10 mouse cellular contexts compared by ENCODE assay signal in genomic region chr17:24203068-24203467, GRCm38 (mm10). TPM values are rescaled to one million over a fixed set of nuclear protein-coding genes. Genes with fewer than 3 reads are reported as not detected.
DNase-seq lines count a peak whose midpoint lies in the region; ATAC-seq and TF ChIP-seq lines count a peak whose summit lies in the region.
"Had no signal": no experiment of that assay in that cellular context is flagged by ENCODE, and none has a peak within 500 bp of the region (broad histone marks: within the 10 kb centered on the region; RNA-seq: fewer than 3 reads in every experiment).

No protein-coding gene starts in this region.

- intact Hi-C loops in left cerebral cortex, postnatal 25 days (cut with DNase I): no loop called here

- H3K4me2 ChIP-seq in forebrain, embryonic 13.5 days: peak overlapping the region; percentile 16; the same call in 1 of the 2 replicates
- no peak overlapping the region; the same call in 1 of the 2 replicates for H3K4me2 ChIP-seq in forebrain, postnatal 0 days (ENCODE audit: low read depth)
- peak overlapping the region; percentile 93 for H3K4me2 ChIP-seq in hindbrain, embryonic 15.5 days
- H3K4me2 ChIP-seq in lung, postnatal 0 days (replicated peaks; ENCODE audit: low read depth, low read length): no peak overlapping the region

- H3K27ac ChIP-seq in forebrain, embryonic 13.5 days: no peak overlapping the region
- H3K27ac ChIP-seq in forebrain, postnatal 0 days (ENCODE audit: low read depth, low read length): no peak overlapping the region
- H3K27ac ChIP-seq in MEL (ENCODE audit: control insufficient read depth, low read depth, low read length): peak overlapping the region; percentile 83
- H3K27ac ChIP-seq in hindbrain, embryonic 15.5 days (replicated peaks): no peak overlapping the region
- H3K27ac ChIP-seq in midbrain, embryonic 10.5 days (replicated peaks): no peak overlapping the region
- H3K27ac ChIP-seq in lung, postnatal 0 days (ENCODE audit: low read length): no peak overlapping the region

- H3K4me1 ChIP-seq in forebrain, embryonic 13.5 days: peaks cover 46% of the 10 kb centered on the region
- H3K4me1 ChIP-seq in forebrain, postnatal 0 days (ENCODE audit: insufficient read depth): peaks cover 33% of the 10 kb centered on the region
- H3K4me1 ChIP-seq in MEL (ENCODE audit: control insufficient read depth in 1 of 2, insufficient read depth in 2 of 2, low read length in 2 of 2): peaks cover 11 to 64% of the 10 kb centered on the region in 2 experiments
- peaks cover 70% of the 10 kb centered on the region for H3K4me1 ChIP-seq in hindbrain, embryonic 15.5 days (replicated peaks)
- H3K4me1 ChIP-seq in midbrain, embryonic 10.5 days: peaks cover 62% of the 10 kb centered on the region
- H3K4me1 ChIP-seq in lung, postnatal 0 days (ENCODE audit: insufficient read depth, low read depth, low read length): peaks cover 19% of the 10 kb centered on the region

- WGBS in forebrain, embryonic 13.5 days: 41% methylated on average over 4 of the region's 4 CpGs
- 49% methylated on average over 4 of the region's 4 CpGs for WGBS in forebrain, postnatal 0 days
- 38% methylated on average over 4 of the region's 4 CpGs for WGBS in hindbrain, embryonic 15.5 days
- WGBS in midbrain, embryonic 10.5 days: 40% methylated on average over 4 of the region's 4 CpGs
- WGBS in lung, postnatal 0 days: 62% methylated on average over 4 of the region's 4 CpGs

- peak overlapping the region; percentile 51 for H3K9ac ChIP-seq in forebrain, embryonic 13.5 days
- H3K9ac ChIP-seq in forebrain, postnatal 0 days: no peak overlapping the region
- H3K9ac ChIP-seq in MEL (ENCODE audit: control insufficient read depth, low read depth, low read length, poor library complexity, severe bottlenecking): peak overlapping the region; percentile 53
- no peak overlapping the region for H3K9ac ChIP-seq in hindbrain, embryonic 15.5 days
- no peak overlapping the region for H3K9ac ChIP-seq in lung, postnatal 0 days (replicated peaks; ENCODE audit: low read depth)

- no peak for DNase-seq in forebrain, postnatal 0 days
- peak; percentile 93 for DNase-seq in MEL (ENCODE audit: low read depth, low spot score)
- DNase-seq in midbrain, embryonic 10.5 days (ENCODE audit: low spot score): no peak
- no peak for DNase-seq in lung, postnatal 10 days
- no peak for DNase-seq in lung, postnatal 0 days (ENCODE audit: low spot score)
- DNase-seq in left cerebral cortex, postnatal 25 days (ENCODE audit: low spot score in 2 of 2): no peak
- DNase-seq: cerebellum, postnatal 25 days; gastrocnemius, adult 2 months had no signal

- H3K36me3 ChIP-seq in forebrain, embryonic 13.5 days (ENCODE audit: poor library complexity, severe bottlenecking): no peaks in the 10 kb centered on the region
- H3K36me3 ChIP-seq in forebrain, postnatal 0 days (ENCODE audit: insufficient read depth): no peaks in the 10 kb centered on the region
- H3K36me3 ChIP-seq in MEL (ENCODE audit: control insufficient read depth in 1 of 2, insufficient read depth in 2 of 2, low read length in 2 of 2): peaks cover 0 to 41% of the 10 kb centered on the region in 2 experiments; a peak in 3 of 4 replicates
- H3K36me3 ChIP-seq in hindbrain, embryonic 15.5 days: no peaks in the 10 kb centered on the region
- 0 out of 2 replicates have a peak, but pooled peaks cover 3% of the 10 kb centered on the region for H3K36me3 ChIP-seq in midbrain, embryonic 10.5 days
- no peaks in the 10 kb centered on the region for H3K36me3 ChIP-seq in lung, postnatal 0 days (ENCODE audit: insufficient read depth, low read length)

- TF ChIP-seq CTCF in forebrain, postnatal 0 days (IDR thresholded peaks at IDR 0.05; ENCODE audit: low read depth): no peak
- TF ChIP-seq CTCF in MEL (IDR thresholded peaks at IDR 0.05 in 2 of 3, conservative IDR thresholded peaks at IDR 0.05 in 1 of 3; ENCODE audit: control insufficient read depth in 1 of 3, insufficient read depth in 1 of 3, low read depth in 2 of 3, low read length in 3 of 3, poor library complexity in 1 of 3, severe bottlenecking in 1 of 3): no peak
- no peak for TF ChIP-seq CTCF in lung, postnatal 0 days (IDR thresholded peaks at IDR 0.05)

- no peak for ATAC-seq in forebrain, embryonic 13.5 days
- no peak for ATAC-seq in forebrain, postnatal 0 days
- no peak for ATAC-seq in hindbrain, embryonic 15.5 days (ENCODE audit: low FRiP score, low read depth)
- no peak for ATAC-seq in lung, postnatal 0 days

- TF ChIP-seq RAD21 in MEL (IDR thresholded peaks at IDR 0.05; ENCODE audit: low read depth, low read length): no peak

- H3K9me3 ChIP-seq in forebrain, embryonic 13.5 days (replicated peaks): no peaks in the 10 kb centered on the region
- H3K9me3 ChIP-seq in forebrain, postnatal 0 days (ENCODE audit: low read length): no peaks in the 10 kb centered on the region
- no peaks in the 10 kb centered on the region for H3K9me3 ChIP-seq in MEL (replicated peaks; ENCODE audit: insufficient read depth, low read length)
- H3K9me3 ChIP-seq in hindbrain, embryonic 15.5 days: no peaks in the 10 kb centered on the region
- no peaks in the 10 kb centered on the region for H3K9me3 ChIP-seq in midbrain, embryonic 10.5 days (replicated peaks)
- H3K9me3 ChIP-seq in lung, postnatal 0 days (ENCODE audit: low read length): no peaks in the 10 kb centered on the region

- peaks cover 14% of the 10 kb centered on the region for H3K27me3 ChIP-seq in forebrain, embryonic 13.5 days
- H3K27me3 ChIP-seq in forebrain, postnatal 0 days (ENCODE audit: insufficient read depth, low read length): no peaks in the 10 kb centered on the region
- no peaks in the 10 kb centered on the region for H3K27me3 ChIP-seq in MEL (ENCODE audit: control insufficient read depth in 1 of 2, insufficient read depth in 2 of 2, low read length in 2 of 2)
- no peaks in the 10 kb centered on the region for H3K27me3 ChIP-seq in hindbrain, embryonic 15.5 days
- H3K27me3 ChIP-seq in midbrain, embryonic 10.5 days (ENCODE audit: low read depth, poor library complexity, severe bottlenecking): peaks cover 25% of the 10 kb centered on the region
- H3K27me3 ChIP-seq in lung, postnatal 0 days (replicated peaks; ENCODE audit: insufficient read depth, low read length): 0 out of 2 replicates have a peak, but pooled peaks cover 7% of the 10 kb centered on the region

- TF ChIP-seq POLR2A in MEL (IDR thresholded peaks at IDR 0.05; ENCODE audit: control insufficient read depth in 1 of 2, insufficient read depth in 1 of 2, low read depth in 1 of 2, low read length in 2 of 2, poor library complexity in 1 of 2): no peak; a peak in 2 of 4 replicates

- no peak overlapping the region for H3K4me3 ChIP-seq in forebrain, embryonic 13.5 days
- H3K4me3 ChIP-seq in forebrain, postnatal 0 days (ENCODE audit: low read depth, low read length): no peak overlapping the region
- no peak overlapping the region; a peak in 1 of 4 replicates for H3K4me3 ChIP-seq in MEL (ENCODE audit: control insufficient read depth in 1 of 2, insufficient read depth in 1 of 2, low read depth in 2 of 2, low read length in 2 of 2)
- no peak overlapping the region for H3K4me3 ChIP-seq in hindbrain, embryonic 15.5 days
- H3K4me3 ChIP-seq in midbrain, embryonic 10.5 days: peak overlapping the region; percentile 7; the same call in 1 of the 2 replicates
- no peak overlapping the region for H3K4me3 ChIP-seq in lung, postnatal 0 days (ENCODE audit: low read depth, low read length)
- H3K4me3 ChIP-seq: gastrocnemius, adult 2 months had no signal

- TF ChIP-seq EP300 in MEL (IDR thresholded peaks at IDR 0.05; ENCODE audit: low read depth in 1 of 2, low read length in 2 of 2): peak; percentile 62 to 68
- no peak for TF ChIP-seq EP300 in lung, postnatal 0 days (IDR thresholded peaks at IDR 0.05)

- H3K79me2 ChIP-seq in MEL (ENCODE audit: control insufficient read depth, insufficient read depth, low read length, poor library complexity): peaks cover 46% of the 10 kb centered on the region

RNA-seq across cellular contexts. Expression of gene Tbc1d24, which starts 2.3 kb away (rescaled TPM):
- polyA plus RNA-seq in forebrain, embryonic 13.5 days (2015; fragmentation: Nextera tagmentation; extraction: Ambion mirVana): 10.6 and 12.2 TPM in 2 replicates
- total RNA-seq in forebrain, postnatal 0 days (2014; rRNA removed): 94.5 and 113 TPM in 2 replicates
- 15.7 and 23.5 TPM in 2 replicates for polyA plus RNA-seq in forebrain, postnatal 0 days (2015; fragmentation: Nextera tagmentation; extraction: Ambion mirVana)
- 21.8 and 24.3 TPM in 2 replicates for total RNA-seq in MEL (2012; rRNA removed)
- polyA plus RNA-seq in MEL (2012; ENCODE audit: insufficient read depth in 1 of 2, insufficient read length in 2 of 2, low read depth in 1 of 2, low replicate concordance in 2 of 2, missing spikeins in 1 of 2): 10 to 100 TPM; 27.3 to 34.2 TPM
- polyA plus RNA-seq in hindbrain, embryonic 15.5 days (2015; fragmentation: Nextera tagmentation; extraction: Ambion mirVana): 26.9 TPM in 2 replicates
- 5.3 and 12.5 TPM in 2 replicates for polyA plus RNA-seq in midbrain, embryonic 10.5 days (2016; fragmentation: Nextera tagmentation; extraction: Ambion mirVana)
- 1.8 and 1.9 TPM in 2 replicates for polyA plus RNA-seq in lung, postnatal 0 days (2015; fragmentation: Nextera tagmentation; extraction: Ambion mirVana)
- 10 to 100 TPM; 63.7 to 68.9 TPM for total RNA-seq in left cerebral cortex, postnatal 25 days (2021)

RNA-seq across cellular contexts. Expression of gene Ntn3, which starts 6.3 kb away (rescaled TPM):
- polyA plus RNA-seq in forebrain, embryonic 13.5 days (2015; fragmentation: Nextera tagmentation; extraction: Ambion mirVana): 2.4 and 2.9 TPM in 2 replicates
- 18.3 and 19.6 TPM in 2 replicates for total RNA-seq in forebrain, postnatal 0 days (2014; rRNA removed)
- 2.9 and 4.0 TPM in 2 replicates for polyA plus RNA-seq in forebrain, postnatal 0 days (2015; fragmentation: Nextera tagmentation; extraction: Ambion mirVana)
- 1.7 and 2.7 TPM in 2 replicates for total RNA-seq in MEL (2012; rRNA removed)
- polyA plus RNA-seq in MEL (2012; ENCODE audit: insufficient read depth in 1 of 2, insufficient read length in 2 of 2, low read depth in 1 of 2, low replicate concordance in 2 of 2, missing spikeins in 1 of 2): 1 to 10 TPM in 1 of 2 experiments, not detected in 1; 2.5 TPM
- polyA plus RNA-seq in hindbrain, embryonic 15.5 days (2015; fragmentation: Nextera tagmentation; extraction: Ambion mirVana): 4.9 and 5.8 TPM in 2 replicates
- polyA plus RNA-seq in midbrain, embryonic 10.5 days (2016; fragmentation: Nextera tagmentation; extraction: Ambion mirVana): 3.8 and 4.4 TPM in 2 replicates
- polyA plus RNA-seq in lung, postnatal 0 days (2015; fragmentation: Nextera tagmentation; extraction: Ambion mirVana): 2.3 and 2.5 TPM in 2 replicates
- 10 to 100 TPM in 1 of 2 experiments, 1 to 10 TPM in 1; 9.8 to 10.8 TPM for total RNA-seq in left cerebral cortex, postnatal 25 days (2021)

RNA-seq across cellular contexts. Expression of gene Tedc2, which starts 17.6 kb away (rescaled TPM):
- 14.8 and 15.4 TPM in 2 replicates for polyA plus RNA-seq in forebrain, embryonic 13.5 days (2015; fragmentation: Nextera tagmentation; extraction: Ambion mirVana)
- 19.7 and 20.1 TPM in 2 replicates for total RNA-seq in forebrain, postnatal 0 days (2014; rRNA removed)
- polyA plus RNA-seq in forebrain, postnatal 0 days (2015; fragmentation: Nextera tagmentation; extraction: Ambion mirVana): 9.6 and 10.0 TPM in 2 replicates
- total RNA-seq in MEL (2012; rRNA removed): 18.5 and 22.6 TPM in 2 replicates
- polyA plus RNA-seq in MEL (2012; ENCODE audit: insufficient read depth in 1 of 2, insufficient read length in 2 of 2, low read depth in 1 of 2, low replicate concordance in 2 of 2, missing spikeins in 1 of 2): 10 to 100 TPM in 1 of 2 experiments, not detected in 1; 24.6 TPM
- 10.2 and 12.6 TPM in 2 replicates for polyA plus RNA-seq in hindbrain, embryonic 15.5 days (2015; fragmentation: Nextera tagmentation; extraction: Ambion mirVana)
- 22.4 and 22.9 TPM in 2 replicates for polyA plus RNA-seq in midbrain, embryonic 10.5 days (2016; fragmentation: Nextera tagmentation; extraction: Ambion mirVana)
- 5.3 and 6.3 TPM in 2 replicates for polyA plus RNA-seq in lung, postnatal 0 days (2015; fragmentation: Nextera tagmentation; extraction: Ambion mirVana)
- total RNA-seq in left cerebral cortex, postnatal 25 days (2021): 1 to 10 TPM; 9.2 to 10.0 TPM

RNA-seq across cellular contexts. Expression of gene Atp6v0c, which starts 33.6 kb away (rescaled TPM):
- 602 and 648 TPM in 2 replicates for polyA plus RNA-seq in forebrain, embryonic 13.5 days (2015; fragmentation: Nextera tagmentation; extraction: Ambion mirVana)
- 386 and 489 TPM in 2 replicates for total RNA-seq in forebrain, postnatal 0 days (2014; rRNA removed)
- polyA plus RNA-seq in forebrain, postnatal 0 days (2015; fragmentation: Nextera tagmentation; extraction: Ambion mirVana): 1,891 and 2,006 TPM in 2 replicates
- 58.4 and 59.3 TPM in 2 replicates for total RNA-seq in MEL (2012; rRNA removed)
- 100 to 1,000 TPM; 125 to 515 TPM for polyA plus RNA-seq in MEL (2012; ENCODE audit: insufficient read depth in 1 of 2, insufficient read length in 2 of 2, low read depth in 1 of 2, low replicate concordance in 2 of 2, missing spikeins in 1 of 2)
- polyA plus RNA-seq in hindbrain, embryonic 15.5 days (2015; fragmentation: Nextera tagmentation; extraction: Ambion mirVana): 1,386 and 1,520 TPM in 2 replicates
- 467 and 491 TPM in 2 replicates for polyA plus RNA-seq in midbrain, embryonic 10.5 days (2016; fragmentation: Nextera tagmentation; extraction: Ambion mirVana)
- 566 and 620 TPM in 2 replicates for polyA plus RNA-seq in lung, postnatal 0 days (2015; fragmentation: Nextera tagmentation; extraction: Ambion mirVana)
- total RNA-seq in left cerebral cortex, postnatal 25 days (2021): 1,000 to 10,000 TPM; 1,342 to 1,424 TPM

RNA-seq across cellular contexts. Expression of gene Amdhd2, which starts 39.5 kb away (rescaled TPM):
- polyA plus RNA-seq in forebrain, embryonic 13.5 days (2015; fragmentation: Nextera tagmentation; extraction: Ambion mirVana): 30.1 and 31.8 TPM in 2 replicates
- 37.9 and 47.6 TPM in 2 replicates for total RNA-seq in forebrain, postnatal 0 days (2014; rRNA removed)
- polyA plus RNA-seq in forebrain, postnatal 0 days (2015; fragmentation: Nextera tagmentation; extraction: Ambion mirVana): 34.5 and 35.4 TPM in 2 replicates
- 11.4 and 15.9 TPM in 2 replicates for total RNA-seq in MEL (2012; rRNA removed)
- 10 to 100 TPM in 1 of 2 experiments, not detected in 1; 36.1 TPM for polyA plus RNA-seq in MEL (2012; ENCODE audit: insufficient read depth in 1 of 2, insufficient read length in 2 of 2, low read depth in 1 of 2, low replicate concordance in 2 of 2, missing spikeins in 1 of 2)
- 33.6 and 38.8 TPM in 2 replicates for polyA plus RNA-seq in hindbrain, embryonic 15.5 days (2015; fragmentation: Nextera tagmentation; extraction: Ambion mirVana)
- polyA plus RNA-seq in midbrain, embryonic 10.5 days (2016; fragmentation: Nextera tagmentation; extraction: Ambion mirVana): 42.4 and 44.8 TPM in 2 replicates
- polyA plus RNA-seq in lung, postnatal 0 days (2015; fragmentation: Nextera tagmentation; extraction: Ambion mirVana): 44.1 and 44.2 TPM in 2 replicates
- 10 to 100 TPM; 25.9 to 28.3 TPM for total RNA-seq in left cerebral cortex, postnatal 25 days (2021)

Comparison
In these comparisons a context has a peak if more than half of its experiments do, and no peak if none do; other contexts are left out.
1. H3K4me2 ChIP-seq: peak in forebrain, embryonic 13.5 days (single experiment) and hindbrain, embryonic 15.5 days (single experiment); none in forebrain, postnatal 0 days (single experiment) and lung, postnatal 0 days (single experiment).
2. H3K9ac ChIP-seq: peak in forebrain, embryonic 13.5 days (single experiment) and MEL (single experiment); none in forebrain, postnatal 0 days (single experiment), hindbrain, embryonic 15.5 days (single experiment) and lung, postnatal 0 days (single experiment).